Mouse (Mus musculus) heart, embryonic 10.5 days (tissue): ENCODE measurements at regions not wholly inside any gene's neighbourhood (a gene's known extent, or its start where the extent isn't known, plus 50 kb on each side); places are given as distances from the start of the nearest gene placed in this dataset.

Experiments used
- DNase-seq: peaks from one replicate; pipeline ENCODE4 v3.0.0-alpha.2; 2017; ENCODE audit warnings: low spot score
- H3K27ac ChIP-seq: fragments of 300-500 bp; sonication (generic); 2 replicates; pipeline ENCODE4 v1.5.1; 2016; ENCODE audit warnings: mild to moderate bottlenecking
- H3K27me3 ChIP-seq: fragments of 300-500 bp; sonication (generic); 2 replicates; pipeline ENCODE4 v1.6.1; 2016; ENCODE audit warnings: mild to moderate bottlenecking; ENCODE audit not compliant: poor library complexity, insufficient read depth, severe bottlenecking
- H3K36me3 ChIP-seq: fragments of 300-500 bp; sonication (generic); 2 replicates; pipeline ENCODE4 v1.6.1; 2016; ENCODE audit warnings: mild to moderate bottlenecking, moderate library complexity
- H3K4me1 ChIP-seq: fragments of 300-500 bp; sonication (generic); 2 replicates; pipeline ENCODE4 v1.6.1; 2016; ENCODE audit warnings: mild to moderate bottlenecking
- H3K4me3 ChIP-seq: fragments of 300-500 bp; sonication (generic); 2 replicates; pipeline ENCODE4 v1.5.1; 2016; ENCODE audit warnings: mild to moderate bottlenecking, moderate library complexity
- H3K9me3 ChIP-seq: fragments of 300-500 bp; sonication (generic); 2 replicates; pipeline ENCODE4 v1.6.1; 2016; ENCODE audit warnings: mild to moderate bottlenecking, moderate library complexity
- WGBS: fragments of 180-500 bp; shearing (Covaris S2); methylation state at CpG from one replicate; pipeline ENCODE4 v1.1.7; 2016; 5-methylcytosine and 5-hydroxymethylcytosine counted together

DNA sequence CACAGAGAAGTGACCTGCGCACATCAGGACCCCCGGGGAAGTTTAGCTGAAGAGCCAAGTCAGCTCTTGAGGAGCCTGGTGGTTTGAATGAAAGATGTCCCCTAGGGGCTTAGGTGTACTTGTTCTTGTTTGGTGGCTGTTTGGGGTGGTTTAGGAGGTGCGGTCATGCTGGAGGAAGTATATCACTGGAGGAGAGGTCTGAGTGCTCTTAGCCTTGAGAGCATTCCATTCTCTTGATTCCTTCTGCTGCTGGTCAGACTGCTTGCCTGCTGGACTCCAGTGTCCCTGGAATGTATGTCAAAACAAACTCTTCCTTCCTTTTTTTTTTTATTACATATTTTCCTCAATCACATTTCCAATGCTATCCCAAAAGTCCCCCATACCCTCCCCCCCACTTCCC, 62.5 kb upstream of the Gm5148 start:
- Histone ChIP-seq H3K36me3 (no peaks in the 10 kb centered on the region), H3K4me1 (peaks cover 23% of the 10 kb centered on the region; the same call in 1 of the 2 replicates), H3K27me3 (peaks cover 5% of the 10 kb centered on the region; the same call in 1 of the 2 replicates), H3K9me3 (no peaks in the 10 kb centered on the region), H3K27ac (no peak overlapping the region), H3K4me3 (no peak overlapping the region)
- DNase-seq: no peak
- WGBS: 84% methylated on average over 3 of the region's 3 CpGs

DNA sequence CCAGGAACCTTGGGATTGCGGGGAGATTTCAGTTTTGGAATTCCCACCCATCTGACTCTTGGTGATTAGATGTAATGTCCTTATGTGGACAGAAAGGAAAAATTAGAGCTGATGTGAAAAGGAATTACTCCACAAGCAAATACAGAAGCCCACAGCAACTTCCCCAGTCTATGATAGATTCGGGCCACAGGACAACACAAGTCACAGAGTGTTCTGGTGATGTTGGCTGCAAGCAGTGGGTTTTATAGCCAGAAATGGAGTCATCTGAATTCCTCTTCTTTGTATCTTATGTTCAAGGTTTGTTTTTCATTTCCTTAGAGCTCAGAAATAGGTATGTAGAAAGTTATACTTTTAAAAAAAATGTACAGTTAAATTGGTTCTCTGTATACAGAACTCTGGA, 56.8 kb upstream of the Gm5148 start:
- Histone ChIP-seq H3K4me1 (no peaks in the 10 kb centered on the region), H3K27me3 (no peaks in the 10 kb centered on the region), H3K4me3 (no peak overlapping the region), H3K9me3 (no peaks in the 10 kb centered on the region), H3K36me3 (no peaks in the 10 kb centered on the region), H3K27ac (no peak overlapping the region)
- DNase-seq: no peak
- 89% methylated on average over 2 of the region's 2 CpGs for WGBS

DNA sequence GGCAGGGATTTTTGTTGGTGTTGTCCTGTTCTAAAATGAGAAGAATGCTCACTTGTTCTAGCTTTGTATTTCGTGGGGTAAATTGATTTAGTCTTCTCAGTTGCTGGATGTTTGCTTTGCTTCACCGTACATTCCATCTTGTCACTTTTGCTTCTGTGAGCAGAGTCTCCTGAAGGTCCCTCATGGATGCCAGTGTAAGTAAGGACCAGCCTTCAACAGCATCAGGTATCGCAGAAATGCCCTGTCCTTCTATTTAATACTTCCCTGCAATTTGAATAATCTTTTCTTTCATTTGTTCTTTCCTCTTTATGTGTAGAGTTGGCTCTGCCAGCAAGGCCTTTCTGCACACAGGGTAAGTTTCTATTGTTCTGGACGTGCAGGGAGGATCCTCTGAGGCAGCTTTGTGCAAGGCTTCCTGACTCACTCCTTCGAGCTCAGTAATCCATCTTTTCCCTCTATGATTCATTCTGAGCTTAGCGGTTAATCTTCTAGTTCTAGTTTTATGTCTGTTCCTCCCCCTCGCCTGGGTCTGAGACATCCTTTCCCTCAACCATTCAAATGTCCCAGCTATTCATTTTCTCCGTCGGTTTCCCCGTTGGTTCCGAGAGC, 55.7 kb upstream of the Gm5148 start:
- Histone ChIP-seq H3K4me1 (no peaks in the 10 kb centered on the region), H3K9me3 (no peaks in the 10 kb centered on the region), H3K27ac (no peak overlapping the region), H3K4me3 (no peak overlapping the region), H3K27me3 (no peaks in the 10 kb centered on the region), H3K36me3 (no peaks in the 10 kb centered on the region)
- 76% methylated on average over 11 of the region's 11 CpGs for WGBS
- DNase-seq: no peak

DNA sequence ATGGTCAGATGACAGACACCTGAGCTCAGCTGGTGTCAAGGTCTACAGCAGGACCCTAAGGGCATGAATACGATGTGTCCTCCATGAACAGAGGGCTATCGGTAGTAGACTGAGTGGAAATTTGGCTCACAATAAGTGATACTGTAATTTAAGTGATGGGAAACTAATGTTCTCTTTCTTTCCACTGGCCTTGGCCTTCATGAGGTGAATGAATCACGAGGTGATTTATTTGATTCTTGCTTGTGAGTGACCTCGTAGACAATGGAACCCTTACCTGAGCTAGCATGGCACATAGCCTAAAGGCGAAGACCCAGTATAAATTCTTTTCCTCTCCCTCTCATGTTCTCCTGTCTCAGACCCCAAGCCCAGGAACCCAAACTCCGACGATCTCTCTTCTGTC, 54.1 kb upstream of the Gm5148 start:
- Histone ChIP-seq H3K27ac (no peak overlapping the region), H3K27me3 (no peaks in the 10 kb centered on the region), H3K9me3 (no peaks in the 10 kb centered on the region), H3K36me3 (no peaks in the 10 kb centered on the region), H3K4me3 (no peak overlapping the region), H3K4me1 (no peaks in the 10 kb centered on the region; the same call in 1 of the 2 replicates)
- WGBS: 86% methylated on average over 7 of the region's 7 CpGs
- no peak for DNase-seq

DNA sequence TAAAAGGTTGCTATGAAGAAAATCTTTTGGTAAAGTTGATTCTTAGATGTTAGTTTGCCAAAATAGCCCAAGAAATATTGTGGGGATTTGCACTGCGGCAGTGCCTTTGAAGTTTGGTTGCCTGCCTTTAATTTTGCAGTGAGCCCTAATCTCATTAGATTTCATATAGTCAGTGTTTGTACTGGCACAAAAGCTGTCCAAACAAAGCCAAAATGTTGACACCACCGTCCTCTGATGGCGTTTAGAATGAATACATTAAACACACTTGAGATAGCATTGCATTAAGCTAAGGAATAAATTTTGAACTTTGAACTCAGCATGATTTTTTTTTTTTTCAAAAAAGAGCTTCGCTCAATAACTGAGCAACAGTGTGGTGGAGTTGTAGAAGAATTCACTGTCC, 51.9 kb upstream of the Gm5148 start:
- WGBS: 68% methylated on average over 4 of the region's 4 CpGs

More for the DNA sequence above, 51.9 kb upstream of the Gm5148 start:
- H3K4me3 ChIP-seq: no peak overlapping the region
- no peaks in the 10 kb centered on the region for H3K9me3 ChIP-seq
- H3K27me3 ChIP-seq: no peaks in the 10 kb centered on the region
- no peak overlapping the region for H3K27ac ChIP-seq
- no peaks in the 10 kb centered on the region for H3K36me3 ChIP-seq
- DNase-seq: no peak
- H3K4me1 ChIP-seq: no peaks in the 10 kb centered on the region; the same call in 1 of the 2 replicates
